Mouse (Mus musculus) brain, adult 2 months (tissue): Measurements from ENCODE around the gene Gm10477.
"Not testable (repeated sequence)": the region's sequence is repeated elsewhere in the genome, so short reads cannot be mapped to it uniquely, and the experiment has no call there.

Source experiments
- DNase-seq: peaks from one replicate; pipeline ENCODE4 v3.0.0; 2011; ENCODE audit warnings: low read depth, low spot score

Gene Gm10477

GRCm38 (mm10) chrX:56524442-56524841 lies at the start of gene Gm10477:
Gm10477 (plus strand) TSS chrX:56524742.
- not testable (repeated sequence) for DNase-seq

- no peak for DNase-seq
Measured at GRCm38 (mm10) chrX:56477553-56477952, 47.0 kb upstream of the Gm10477 start.

- peak; percentile 18 for DNase-seq
Measured at GRCm38 (mm10) chrX:56481906-56482305, 42.6 kb upstream of the Gm10477 start.

GRCm38 (mm10) chrX:56489758-56490157 lies 34.8 kb upstream of the Gm10477 start:
- DNase-seq, result peak; percentile 86

GRCm38 (mm10) chrX:56497241-56497640 lies 27.3 kb upstream of the Gm10477 start:
- peak; percentile 52 for DNase-seq

- peak; percentile 71 for DNase-seq
Measured at GRCm38 (mm10) chrX:56531266-56531665, 6.7 kb downstream of the Gm10477 start.

GRCm38 (mm10) chrX:56537162-56537561 lies 12.6 kb downstream of the Gm10477 start:
- peak; percentile 41 for DNase-seq

GRCm38 (mm10) chrX:56549506-56549905 lies 25.0 kb downstream of the Gm10477 start, which contains the start of gene Gm648:
Gm648 (minus strand) TSS chrX:56549606.
- DNase-seq, result no peak

GRCm38 (mm10) chrX:56553584-56553983 lies 29.0 kb downstream of the Gm10477 start:
- DNase-seq, result no peak

- DNase-seq, result peak; percentile 11
Measured at GRCm38 (mm10) chrX:56572465-56572864, 47.9 kb downstream of the Gm10477 start.
